Mouse (Mus musculus) mature B cell (primary cell): ENCODE data around the gene Nhlrc1.

Experiments
- in situ Hi-C: fragments of 300-500 bp; cut with MboI; formaldehyde crosslinking; loops from 2 replicates; pipeline ENCODE4 v1.14.3; 2019

The Nhlrc1 gene

GRCm38 (mm10) chr13:47014334-47015194 lies at the start of gene Nhlrc1:
TSS of gene Nhlrc1 (minus strand) at chr13:47014850.
- in situ Hi-C loops, result no loop called here

- in situ Hi-C loops, result no loop called here
These were observed 49.5 kb upstream of the Nhlrc1 start for GRCm38 (mm10) chr13:47063985-47064760.

GRCm38 (mm10) chr13:47062756-47063155 lies 48.1 kb upstream of the Nhlrc1 start:
- in situ Hi-C loops, result no loop called here

- in situ Hi-C loops, result no loop called here
These were observed 42.1 kb upstream of the Nhlrc1 start for GRCm38 (mm10) chr13:47056781-47057180.

GRCm38 (mm10) chr13:47056126-47056525 lies 41.5 kb upstream of the Nhlrc1 start:
- in situ Hi-C loops, result no loop called here

GRCm38 (mm10) chr13:47053971-47054370 lies 39.3 kb upstream of the Nhlrc1 start:
- in situ Hi-C loops, result no loop called here

GRCm38 (mm10) chr13:47050009-47050408 lies 35.4 kb upstream of the Nhlrc1 start:
- in situ Hi-C loops, result no loop called here

- in situ Hi-C loops, result no loop called here
These were observed 33.3 kb upstream of the Nhlrc1 start for GRCm38 (mm10) chr13:47047996-47048395.

- in situ Hi-C loops, result no loop called here
These were observed 29.9 kb upstream of the Nhlrc1 start, which contains the start of gene Tpmt for GRCm38 (mm10) chr13:47044617-47044947. TSS of gene Tpmt (minus strand) at chr13:47044737.

GRCm38 (mm10) chr13:47043833-47044616 lies 29.4 kb upstream of the Nhlrc1 start:
- in situ Hi-C loops, result no loop called here

- in situ Hi-C loops, result no loop called here
These were observed 28.5 kb upstream of the Nhlrc1 start, which contains the start of gene Kdm1b for GRCm38 (mm10) chr13:47043030-47043680. TSS of gene Kdm1b (plus strand) at chr13:47043499.

GRCm38 (mm10) chr13:47042024-47042633 lies 27.5 kb upstream of the Nhlrc1 start:
- in situ Hi-C loops, result no loop called here

GRCm38 (mm10) chr13:47040061-47040460 lies 25.4 kb upstream of the Nhlrc1 start:
- in situ Hi-C loops, result no loop called here

- in situ Hi-C loops, result no loop called here
These were observed 23.3 kb upstream of the Nhlrc1 start for GRCm38 (mm10) chr13:47037946-47038345.

- in situ Hi-C loops, result no loop called here
These were observed 19.0 kb upstream of the Nhlrc1 start for GRCm38 (mm10) chr13:47033602-47034001.

GRCm38 (mm10) chr13:47030376-47031107 lies 15.9 kb upstream of the Nhlrc1 start:
- in situ Hi-C loops, result no loop called here

- in situ Hi-C loops, result no loop called here
These were observed 6.1 kb upstream of the Nhlrc1 start for GRCm38 (mm10) chr13:47020798-47021197.

GRCm38 (mm10) chr13:47019774-47020173 lies 5.1 kb upstream of the Nhlrc1 start:
- in situ Hi-C loops, result no loop called here

- in situ Hi-C loops, result no loop called here
These were observed 2.6 kb upstream of the Nhlrc1 start for GRCm38 (mm10) chr13:47017259-47017658.

- in situ Hi-C loops, result no loop called here
These were observed 498 bp upstream of the Nhlrc1 start for GRCm38 (mm10) chr13:47015195-47015501.

- in situ Hi-C loops, result no loop called here
These were observed 910 bp downstream of the Nhlrc1 start for GRCm38 (mm10) chr13:47013740-47014139.
